Mouse (Mus musculus) neural tube, embryonic 15.5 days (tissue): ENCODE measurements at regions not wholly inside any gene's neighbourhood (a gene's known extent, or its start where the extent isn't known, plus 50 kb on each side); places are given as distances from the start of the nearest gene placed in this dataset.

Experiments
- ATAC-seq: fragments of 200-750 bp; cut with Nextera tagmentation; 2 replicates; pipeline ENCODE4 v1.8.0; 2017; ENCODE audit warnings: mild to moderate bottlenecking, moderate TSS enrichment, moderate library complexity; ENCODE audit not compliant: low FRiP score
- H3K27ac ChIP-seq: fragments of 300-500 bp; sonication (generic); replicated peaks from 2 replicates; pipeline ENCODE4 v1.5.1; 2015; ENCODE audit warnings: mild to moderate bottlenecking, inconsistent platforms
- H3K27me3 ChIP-seq: fragments of 300-500 bp; sonication (generic); replicated peaks from 2 replicates; pipeline ENCODE4 v1.6.1; 2015; ENCODE audit warnings: inconsistent platforms
- H3K36me3 ChIP-seq: fragments of 300-500 bp; sonication (generic); 2 replicates; pipeline ENCODE4 v1.6.1; 2015; ENCODE audit warnings: inconsistent platforms
- H3K4me1 ChIP-seq: fragments of 300-500 bp; sonication (generic); 2 replicates; pipeline ENCODE4 v1.6.1; 2015; ENCODE audit warnings: inconsistent platforms
- H3K4me2 ChIP-seq: fragments of 300-500 bp; sonication (generic); 2 replicates; pipeline ENCODE4 v1.6.1; 2015; ENCODE audit warnings: inconsistent platforms, mild to moderate bottlenecking, moderate library complexity
- H3K4me3 ChIP-seq: fragments of 300-500 bp; sonication (generic); replicated peaks from 2 replicates; pipeline ENCODE4 v1.5.1; 2015; ENCODE audit warnings: mild to moderate bottlenecking, inconsistent platforms
- H3K9ac ChIP-seq: fragments of 300-500 bp; sonication (generic); replicated peaks from 2 replicates; pipeline ENCODE4 v1.6.1; 2015; ENCODE audit warnings: mild to moderate bottlenecking, inconsistent platforms
- H3K9me3 ChIP-seq: fragments of 300-500 bp; sonication (generic); replicated peaks from 2 replicates; pipeline ENCODE4 v1.6.1; 2016; ENCODE audit warnings: inconsistent platforms
- WGBS: fragments of 180-500 bp; shearing (Covaris S2); methylation state at CpG from one replicate; pipeline ENCODE4 v1.1.7; 2015; ENCODE audit warnings: mixed read lengths; 5-methylcytosine and 5-hydroxymethylcytosine counted together

GRCm38 (mm10) chr3:130878834-130879233 lies 148.6 kb upstream of the Rpl34 start:
- Histone ChIP-seq H3K9ac (no peak overlapping the region), H3K27me3 (no peaks in the 10 kb centered on the region), H3K4me3 (no peak overlapping the region), H3K9me3 (no peaks in the 10 kb centered on the region), H3K36me3 (no peaks in the 10 kb centered on the region), H3K27ac (no peak overlapping the region), H3K4me2 (no peak overlapping the region), H3K4me1 (no peaks in the 10 kb centered on the region)
- 90% methylated on average over 7 of the region's 7 CpGs for WGBS
- no peak for ATAC-seq

- 89% methylated on average over 5 of the region's 5 CpGs for WGBS
- no peaks in the 10 kb centered on the region for H3K36me3 ChIP-seq
- no peak overlapping the region for H3K27ac ChIP-seq
- no peak overlapping the region for H3K9ac ChIP-seq
- no peak overlapping the region for H3K4me3 ChIP-seq
- H3K4me2 ChIP-seq: no peak overlapping the region
- H3K9me3 ChIP-seq: no peaks in the 10 kb centered on the region
- H3K4me1 ChIP-seq: no peaks in the 10 kb centered on the region
- H3K27me3 ChIP-seq: no peaks in the 10 kb centered on the region
- ATAC-seq: no peak
Measured at GRCm38 (mm10) chr3:130877981-130878380, 147.8 kb upstream of the Rpl34 start.

GRCm38 (mm10) chr3:130873745-130874144 lies 143.5 kb upstream of the Rpl34 start:
- Histone ChIP-seq H3K9ac (no peak overlapping the region), H3K27ac (no peak overlapping the region), H3K4me3 (no peak overlapping the region), H3K36me3 (no peaks in the 10 kb centered on the region), H3K4me2 (no peak overlapping the region), H3K4me1 (no peaks in the 10 kb centered on the region), H3K9me3 (no peaks in the 10 kb centered on the region), H3K27me3 (no peaks in the 10 kb centered on the region)
- 83% methylated on average over 11 of the region's 11 CpGs for WGBS
- ATAC-seq: no peak

- Histone ChIP-seq H3K4me1 (peaks cover 3% of the 10 kb centered on the region; the same call in 1 of the 2 replicates), H3K27ac (no peak overlapping the region), H3K27me3 (no peaks in the 10 kb centered on the region), H3K9ac (no peak overlapping the region), H3K9me3 (no peaks in the 10 kb centered on the region), H3K4me3 (no peak overlapping the region), H3K36me3 (no peaks in the 10 kb centered on the region), H3K4me2 (no peak overlapping the region)
- peak; percentile 53; the same call in 1 of the 2 replicates for ATAC-seq
- WGBS: 46% methylated on average over 19 of the region's 19 CpGs
Measured at GRCm38 (mm10) chr3:130866952-130867632, 136.9 kb upstream of the Rpl34 start.

GRCm38 (mm10) chr3:130864783-130865182 lies 134.6 kb upstream of the Rpl34 start:
- no peaks in the 10 kb centered on the region for H3K36me3 ChIP-seq
- H3K4me1 ChIP-seq: peaks cover 3% of the 10 kb centered on the region; the same call in 1 of the 2 replicates
- no peak for ATAC-seq
- H3K4me2 ChIP-seq: no peak overlapping the region
- H3K4me3 ChIP-seq: no peak overlapping the region
- WGBS: 83% methylated on average over 1 of the region's 1 CpGs
- H3K9me3 ChIP-seq: no peaks in the 10 kb centered on the region
- H3K9ac ChIP-seq: no peak overlapping the region
- H3K27me3 ChIP-seq: no peaks in the 10 kb centered on the region
- no peak overlapping the region for H3K27ac ChIP-seq

GRCm38 (mm10) chr3:130863376-130863775 lies 133.2 kb upstream of the Rpl34 start:
- 98% methylated on average over 5 of the region's 5 CpGs for WGBS
- no peak overlapping the region for H3K9ac ChIP-seq
- H3K9me3 ChIP-seq: no peaks in the 10 kb centered on the region
- H3K27ac ChIP-seq: no peak overlapping the region
- H3K4me1 ChIP-seq: peaks cover 3% of the 10 kb centered on the region; the same call in 1 of the 2 replicates
- no peaks in the 10 kb centered on the region for H3K36me3 ChIP-seq
- no peaks in the 10 kb centered on the region for H3K27me3 ChIP-seq
- H3K4me2 ChIP-seq: no peak overlapping the region
- no peak for ATAC-seq
- H3K4me3 ChIP-seq: no peak overlapping the region

GRCm38 (mm10) chr3:130860315-130860714 lies 130.1 kb upstream of the Rpl34 start:
- H3K4me2 ChIP-seq: no peak overlapping the region
- no peaks in the 10 kb centered on the region for H3K4me1 ChIP-seq
- no peaks in the 10 kb centered on the region for H3K27me3 ChIP-seq
- no peak for ATAC-seq
- H3K9me3 ChIP-seq: no peaks in the 10 kb centered on the region
- 82% methylated on average over 5 of the region's 5 CpGs for WGBS
- H3K9ac ChIP-seq: no peak overlapping the region
- H3K4me3 ChIP-seq: no peak overlapping the region
- H3K36me3 ChIP-seq: no peaks in the 10 kb centered on the region
- no peak overlapping the region for H3K27ac ChIP-seq

GRCm38 (mm10) chr3:130853866-130854265 lies 123.7 kb upstream of the Rpl34 start:
- no peak overlapping the region for H3K27ac ChIP-seq
- H3K27me3 ChIP-seq: no peaks in the 10 kb centered on the region
- no peaks in the 10 kb centered on the region for H3K9me3 ChIP-seq
- ATAC-seq: no peak
- H3K36me3 ChIP-seq: no peaks in the 10 kb centered on the region
- 87% methylated on average over 9 of the region's 9 CpGs for WGBS
- H3K4me3 ChIP-seq: no peak overlapping the region
- no peak overlapping the region for H3K4me2 ChIP-seq
- no peak overlapping the region for H3K9ac ChIP-seq
- H3K4me1 ChIP-seq: no peaks in the 10 kb centered on the region

GRCm38 (mm10) chr3:130850766-130851308 lies 120.6 kb upstream of the Rpl34 start:
- WGBS: 62% methylated on average over 5 of the region's 5 CpGs

GRCm38 (mm10) chr3:130841755-130842154 lies 111.6 kb upstream of the Rpl34 start:
- ATAC-seq: no peak
- Histone ChIP-seq H3K9ac (no peak overlapping the region), H3K36me3 (no peaks in the 10 kb centered on the region), H3K9me3 (no peaks in the 10 kb centered on the region), H3K4me2 (no peak overlapping the region), H3K4me1 (no peaks in the 10 kb centered on the region), H3K27ac (no peak overlapping the region), H3K4me3 (no peak overlapping the region), H3K27me3 (no peaks in the 10 kb centered on the region)
- 93% methylated on average over 1 of the region's 1 CpGs for WGBS

More at GRCm38 (mm10) chr3:130850766-130851308, 120.6 kb upstream of the Rpl34 start:
- Histone ChIP-seq H3K4me1 (no peaks in the 10 kb centered on the region), H3K9ac (no peak overlapping the region), H3K4me3 (no peak overlapping the region), H3K4me2 (no peak overlapping the region), H3K36me3 (no peaks in the 10 kb centered on the region), H3K27ac (no peak overlapping the region), H3K27me3 (no peaks in the 10 kb centered on the region), H3K9me3 (no peaks in the 10 kb centered on the region)
- no peak for ATAC-seq

GRCm38 (mm10) chr3:130839924-130840440 lies 109.8 kb upstream of the Rpl34 start:
- 84% methylated on average over 9 of the region's 9 CpGs for WGBS
- H3K36me3 ChIP-seq: no peaks in the 10 kb centered on the region
- H3K4me1 ChIP-seq: no peaks in the 10 kb centered on the region
- H3K9ac ChIP-seq: no peak overlapping the region
- no peaks in the 10 kb centered on the region for H3K9me3 ChIP-seq
- no peak overlapping the region for H3K4me3 ChIP-seq
- no peak overlapping the region for H3K4me2 ChIP-seq
- ATAC-seq: no peak
- no peak overlapping the region for H3K27ac ChIP-seq
- H3K27me3 ChIP-seq: no peaks in the 10 kb centered on the region
